Mouse (Mus musculus) liver, adult 2 months (tissue): ENCODE measurements around the gene Atf2.

Experiments
- CTCF ChIP-seq: fragments of 200-500 bp; IDR thresholded peaks from 2 replicates; pipeline ENCODE4 v1.5.1; 2011; ENCODE audit warnings: low read depth, low read length, control low read depth
- POLR2A ChIP-seq: fragments of 200-500 bp; IDR thresholded peaks from 2 replicates; pipeline ENCODE4 v1.6.1; 2011; ENCODE audit warnings: low read length, control low read depth; ENCODE audit not compliant: insufficient read depth; ENCODE audit errors: extremely low read depth

- TF ChIP-seq POLR2A: no peak
- TF ChIP-seq CTCF: no peak
Observed at GRCm38 (mm10) chr2:73776936-73777335, 115.5 kb downstream of the Atf2 start.
